Mouse (Mus musculus) thymus, postnatal 25 days (tissue): ENCODE data around the gene Aloxe3.
A peak's percentile ranks its signal among the peaks of the same experiment; 100 is the strongest.

Experiments
- DNase-seq: peaks from one replicate; pipeline ENCODE4 v3.0.0; 2022

The Aloxe3 gene

GRCm38 (mm10) chr11:69109032-69109900 lies 16.4 kb upstream of the Aloxe3 start:
- no peak for DNase-seq

DNA sequence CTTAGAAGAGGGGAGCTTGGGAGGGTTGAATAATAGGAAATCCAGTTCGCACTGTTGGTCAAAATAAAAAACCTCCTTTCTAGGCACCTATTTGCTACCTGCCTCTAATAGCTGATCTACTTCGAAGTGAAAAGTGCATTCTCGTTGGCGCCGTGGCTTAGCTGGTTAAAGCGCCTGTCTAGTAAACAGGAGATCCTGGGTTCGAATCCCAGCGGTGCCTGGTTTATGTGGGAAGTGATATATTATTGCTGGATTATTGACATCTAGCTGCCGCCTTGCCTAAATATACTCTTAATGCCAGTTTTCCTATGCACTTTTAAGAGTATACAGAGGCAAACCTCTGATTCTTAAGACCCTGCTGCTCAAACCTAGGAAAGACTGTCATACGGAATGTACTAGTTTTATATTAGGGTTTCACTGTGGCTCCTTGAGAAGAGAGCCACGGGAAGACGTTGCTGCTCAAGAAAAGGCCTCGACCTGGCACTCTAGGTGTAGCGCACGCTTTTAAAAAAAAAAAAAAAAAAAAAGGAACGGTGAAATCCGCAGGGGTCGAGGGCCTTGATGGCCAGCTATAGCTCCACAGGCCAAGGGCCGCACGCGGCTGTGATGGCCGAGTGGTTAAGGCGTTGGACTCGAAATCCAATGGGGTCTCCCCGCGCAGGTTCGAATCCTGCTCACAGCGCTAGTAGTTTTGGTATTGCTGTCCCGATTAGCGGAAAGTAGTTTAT lies 15.2 kb upstream of the Aloxe3 start:
- DNase-seq: peak; percentile 91

DNA sequence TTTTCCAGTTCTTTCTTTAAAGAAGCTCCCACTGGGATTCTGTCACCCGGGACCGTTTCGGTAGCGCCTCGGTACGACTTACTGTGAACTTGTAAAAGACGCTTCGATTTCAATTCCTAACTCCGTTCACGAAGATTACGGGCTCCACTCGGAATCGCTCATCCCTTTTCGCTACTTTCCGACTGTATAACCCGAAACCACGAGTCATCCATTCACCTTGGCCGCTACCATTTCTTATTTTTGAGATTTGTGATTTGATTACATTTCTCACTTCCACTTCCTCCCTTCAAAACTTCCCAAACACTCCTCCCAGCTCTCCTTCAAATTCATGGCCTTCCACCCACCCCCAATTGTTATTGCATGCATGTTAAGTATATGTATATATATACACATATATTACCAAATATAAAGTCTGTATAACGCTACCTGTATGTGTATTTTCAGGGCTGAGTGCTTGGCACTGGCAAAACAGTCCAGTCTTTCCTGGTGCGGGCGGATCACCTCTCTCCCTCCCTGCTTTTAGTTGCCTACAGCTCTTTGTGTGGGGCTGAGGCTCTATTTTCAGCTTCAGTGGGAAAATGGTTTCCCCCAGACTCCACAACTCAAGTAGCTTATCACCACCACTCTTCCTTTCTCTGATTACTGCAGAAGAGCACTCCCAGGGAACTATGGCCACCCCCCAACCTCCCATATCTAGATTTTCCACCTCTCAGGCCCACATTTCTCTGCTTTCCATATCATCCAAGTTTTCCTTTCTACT lies 14.5 kb upstream of the Aloxe3 start:
- DNase-seq: no peak

GRCm38 (mm10) chr11:69111865-69112264 lies 13.8 kb upstream of the Aloxe3 start:
- no peak for DNase-seq

DNA sequence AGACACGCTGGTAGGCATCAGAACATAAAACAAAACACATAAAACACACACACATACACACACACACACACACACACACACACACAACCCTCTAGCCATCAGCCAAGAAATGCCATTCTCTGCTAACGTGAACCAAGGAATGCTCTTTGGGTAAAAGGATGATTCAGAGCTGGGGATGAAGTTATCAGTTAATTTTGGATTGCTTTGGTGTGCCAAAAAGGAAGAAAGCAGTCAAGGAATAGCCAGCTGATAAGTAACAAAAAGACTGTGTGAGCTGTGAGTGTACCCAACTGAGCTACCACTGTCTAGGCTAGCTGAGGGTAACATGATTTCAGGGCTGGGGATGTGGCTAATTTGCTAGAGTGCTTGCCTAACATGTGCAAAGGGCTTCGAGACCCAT lies 11.7 kb upstream of the Aloxe3 start:
- DNase-seq: no peak

DNA sequence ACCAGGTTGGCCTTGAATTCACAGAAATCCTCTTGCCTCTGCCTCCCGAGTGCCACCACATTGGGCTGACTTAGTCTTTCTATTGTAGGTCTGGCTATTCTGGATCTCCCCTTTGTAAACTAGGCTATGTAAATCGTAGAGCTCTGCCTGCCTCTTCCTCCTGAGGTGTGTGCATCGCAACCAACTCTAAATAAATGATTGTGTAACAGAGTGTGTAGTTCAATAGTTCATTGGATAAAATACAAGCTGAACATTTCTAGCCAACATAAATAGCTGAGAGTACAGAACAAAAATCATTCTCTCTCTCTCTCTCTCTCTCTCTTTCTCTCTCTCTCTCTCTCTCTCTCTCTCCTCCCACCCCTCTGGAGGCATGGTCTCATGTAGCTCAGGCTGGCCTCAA lies 11.1 kb upstream of the Aloxe3 start:
- DNase-seq: no peak

DNA sequence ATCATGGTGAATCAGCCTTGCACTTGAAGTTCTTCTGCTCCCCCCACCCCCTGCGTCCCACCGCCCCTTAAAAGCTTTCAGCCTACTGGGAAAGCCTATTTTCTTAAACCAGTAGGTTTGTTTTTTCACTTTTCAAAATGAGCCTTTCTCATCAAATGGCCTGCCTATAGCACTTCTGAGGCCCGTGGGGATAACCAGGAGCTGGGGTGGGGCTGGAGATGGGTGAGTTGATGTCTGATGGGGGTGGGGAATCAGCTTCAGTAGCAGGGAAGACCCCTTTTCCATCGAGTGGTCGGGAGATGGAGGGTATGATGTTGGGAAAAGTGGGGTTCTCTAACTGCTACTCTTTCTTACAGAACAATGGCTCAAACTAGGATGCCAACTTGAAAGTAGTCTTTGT lies 8.9 kb upstream of the Aloxe3 start:
- DNase-seq: no peak

GRCm38 (mm10) chr11:69117737-69118695 lies 7.7 kb upstream of the Aloxe3 start:
- DNase-seq: peak; percentile 80

DNA sequence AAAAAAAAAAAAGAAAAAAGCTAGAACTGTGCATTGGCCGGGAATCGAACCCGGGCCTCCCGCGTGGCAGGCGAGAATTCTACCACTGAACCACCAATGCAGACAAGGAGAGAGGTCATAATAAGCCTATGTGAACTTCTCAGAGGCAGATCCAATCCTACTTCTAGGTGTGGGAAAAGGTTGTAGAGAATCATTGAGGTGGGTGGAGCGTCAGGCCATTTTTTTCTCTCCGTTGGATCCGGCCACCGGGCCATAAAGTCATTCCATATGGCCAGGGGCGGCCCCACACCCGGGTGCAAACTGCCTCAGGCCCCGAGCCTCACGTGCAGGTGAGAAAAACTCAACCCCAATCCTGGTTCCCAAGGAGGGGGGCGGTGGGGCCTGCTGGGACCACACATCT lies 6.9 kb upstream of the Aloxe3 start:
- peak; percentile 91 for DNase-seq

DNA sequence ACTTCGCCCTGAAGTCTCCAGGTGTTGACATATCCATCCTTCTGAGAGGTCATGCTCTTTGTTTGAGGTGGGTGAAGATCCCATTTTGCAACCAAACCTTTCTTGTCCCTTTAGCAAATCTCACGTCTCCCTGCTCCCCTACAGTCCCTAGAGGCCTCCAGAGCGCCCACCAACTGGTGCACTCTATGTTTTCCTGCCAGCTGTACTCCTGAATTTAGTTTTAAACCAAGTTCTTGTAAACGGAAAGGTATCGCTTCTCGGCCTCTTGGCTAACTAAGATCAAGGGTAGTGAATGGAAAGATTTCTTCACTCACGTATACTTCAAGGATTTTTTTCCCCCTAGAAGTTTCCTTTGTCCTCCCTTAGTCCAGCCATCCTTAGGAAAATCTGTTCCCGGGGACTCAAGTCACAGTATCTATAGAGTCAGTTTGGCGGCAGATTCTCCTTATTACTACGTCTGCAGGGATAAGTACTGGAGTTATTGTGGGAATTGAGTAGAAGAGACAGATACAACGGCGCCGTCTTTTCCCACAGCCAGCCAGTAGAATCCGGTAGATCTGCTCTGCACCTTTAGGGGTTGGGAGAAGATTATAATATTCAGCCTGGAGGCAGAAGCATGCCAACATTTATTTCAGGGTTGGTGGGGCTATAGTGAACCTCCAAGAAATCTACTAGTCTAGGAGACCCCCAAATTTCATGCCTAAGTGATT lies 6.1 kb upstream of the Aloxe3 start:
- no peak for DNase-seq

GRCm38 (mm10) chr11:69120221-69121000 lies 5.3 kb upstream of the Aloxe3 start, which contains the start of gene Hes7:
TSS of gene Hes7 (plus strand) at chr11:69120404.
- no peak for DNase-seq

GRCm38 (mm10) chr11:69121001-69121740 lies 4.5 kb upstream of the Aloxe3 start:
- no peak for DNase-seq

- DNase-seq: no peak
Observed at GRCm38 (mm10) chr11:69121741-69122335, 3.9 kb upstream of the Aloxe3 start.

- DNase-seq: peak; percentile 84
Observed at GRCm38 (mm10) chr11:69122336-69122951, 3.3 kb upstream of the Aloxe3 start, which contains the start of gene 9130213A22Rik. TSS of gene 9130213A22Rik (minus strand) at chr11:69122589.

GRCm38 (mm10) chr11:69123056-69123692 lies 2.5 kb upstream of the Aloxe3 start:
- peak; percentile 88 for DNase-seq

GRCm38 (mm10) chr11:69123693-69124497 lies 1.8 kb upstream of the Aloxe3 start:
- DNase-seq: peak; percentile 85

DNA sequence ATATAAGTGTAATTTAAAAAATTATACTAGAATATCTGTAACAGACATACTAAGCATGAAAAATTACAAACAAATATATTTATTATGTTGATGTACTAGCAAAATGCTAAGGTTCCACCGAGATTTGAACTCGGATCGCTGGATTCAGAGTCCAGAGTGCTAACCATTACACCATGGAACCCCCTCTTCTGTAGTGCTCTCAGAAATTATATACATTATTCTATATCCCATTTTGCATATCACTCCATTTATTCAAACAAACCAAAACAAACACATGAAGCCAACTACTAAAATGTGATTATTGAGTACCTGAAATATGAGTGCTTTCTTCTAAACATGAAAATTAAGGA lies 1.2 kb upstream of the Aloxe3 start:
- peak; percentile 71 for DNase-seq
